Mouse (Mus musculus) liver, postnatal 0 days (tissue): ENCODE measurements around the gene Gstm6.

Source experiments
- CTCF ChIP-seq: sonication (generic); IDR thresholded peaks from 2 replicates; pipeline ENCODE4 v1.5.1; 2016; ENCODE audit warnings: antibody characterized with exemption, low read depth
- EP300 ChIP-seq: IDR thresholded peaks from 2 replicates; pipeline ENCODE4 v1.6.1; 2016; ENCODE audit warnings: antibody characterized with exemption, low read depth, mild to moderate bottlenecking

DNA sequence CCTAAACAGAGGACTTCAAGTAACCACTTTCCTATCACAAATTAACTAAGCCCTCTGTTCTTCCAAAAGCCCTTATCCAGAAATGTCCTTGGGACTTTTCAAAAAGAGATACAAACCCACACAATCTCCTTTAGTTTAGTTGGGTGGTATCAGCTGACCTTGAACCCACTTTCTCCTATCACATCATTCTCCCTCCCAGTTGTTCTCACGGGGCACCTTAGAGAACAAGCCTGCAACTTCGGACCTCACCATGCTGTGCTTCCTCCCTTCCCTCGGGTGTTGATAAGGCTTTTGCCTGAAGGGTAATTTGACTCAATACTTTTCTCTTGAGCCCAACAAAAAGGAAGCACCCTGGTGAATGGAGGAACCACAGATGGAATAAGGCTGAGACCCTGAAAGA lies 7.7 kb downstream of the Gstm6 start:
- no peak for TF ChIP-seq CTCF
- TF ChIP-seq EP300, result no peak
